ENCODE assay signal across 22 mouse cellular contexts in genomic region chr7:91345073-91345472, GRCm38 (mm10).
DNase-seq lines count a peak whose midpoint lies in the region; ATAC-seq and TF ChIP-seq lines count a peak whose summit lies in the region.
"Had no signal": no experiment of that assay in that cellular context is flagged by ENCODE, and none has a peak within 500 bp of the region (broad histone marks: within the 10 kb centered on the region; RNA-seq: fewer than 3 reads in every experiment).

No protein-coding gene starts in this region.

- DNase-seq in liver, result no peak
- no peak for DNase-seq in liver, embryonic 14.5 days (ENCODE audit: low read depth in 3 of 3, low spot score in 3 of 3)
- DNase-seq in liver, postnatal 0 days, result no peak
- DNase-seq in cerebellum, postnatal 14 days, result no peak
- DNase-seq: adrenal gland, adult 8-10 months; adrenal gland, postnatal 14 days; adrenal gland, postnatal 36 days; cerebellum, adult 11-12 months; cerebellum, adult 2 months; cerebellum, adult 9-10 months; cerebellum, postnatal 10 days; cerebellum, postnatal 36 days; embryo, embryonic 11 days had no signal

- H3K4me2 ChIP-seq in liver, embryonic 12.5 days, result no peak overlapping the region
- no peak overlapping the region for H3K4me2 ChIP-seq in liver, embryonic 14.5 days (ENCODE audit: low read depth)
- H3K4me2 ChIP-seq in liver, postnatal 0 days (ENCODE audit: low read depth, low read length), result no peak overlapping the region
- H3K4me2 ChIP-seq: embryonic facial prominence, embryonic 13.5 days; embryonic facial prominence, embryonic 15.5 days; forebrain, embryonic 12.5 days had no signal

- no peak overlapping the region for H3K4me3 ChIP-seq in liver, embryonic 12.5 days
- no peak overlapping the region for H3K4me3 ChIP-seq in liver, embryonic 14.5 days (ENCODE audit: insufficient read depth in 1 of 2, low read depth in 2 of 2, low read length in 2 of 2)
- no peak overlapping the region for H3K4me3 ChIP-seq in liver, postnatal 0 days (ENCODE audit: low read depth, low read length)
- H3K4me3 ChIP-seq: embryonic facial prominence, embryonic 13.5 days; embryonic facial prominence, embryonic 15.5 days; erythroblast, embryonic 14.5 days; forebrain, embryonic 10.5 days; forebrain, embryonic 12.5 days had no signal

- no peak for TF ChIP-seq CTCF in liver, embryonic 14.5 days (IDR thresholded peaks at IDR 0.05; ENCODE audit: low read depth)
- no peak for TF ChIP-seq CTCF in liver, postnatal 0 days (IDR thresholded peaks at IDR 0.05; ENCODE audit: low read depth)

- H3K9me3 ChIP-seq in liver, embryonic 12.5 days (replicated peaks), result no peaks in the 10 kb centered on the region
- H3K9me3 ChIP-seq in liver, embryonic 14.5 days (ENCODE audit: control insufficient read depth, low read length), result no peaks in the 10 kb centered on the region
- no peaks in the 10 kb centered on the region for H3K9me3 ChIP-seq in liver, postnatal 0 days (ENCODE audit: low read length)
- H3K9me3 ChIP-seq: embryonic facial prominence, embryonic 13.5 days; embryonic facial prominence, embryonic 15.5 days; forebrain, embryonic 10.5 days; forebrain, embryonic 12.5 days had no signal

- no peak overlapping the region for H3K9ac ChIP-seq in liver, embryonic 12.5 days
- H3K9ac ChIP-seq in liver, embryonic 14.5 days (replicated peaks), result no peak overlapping the region
- no peak overlapping the region for H3K9ac ChIP-seq in liver, postnatal 0 days (replicated peaks)
- H3K9ac ChIP-seq: embryonic facial prominence, embryonic 13.5 days; embryonic facial prominence, embryonic 15.5 days; forebrain, embryonic 12.5 days had no signal

- no peak overlapping the region for H3K27ac ChIP-seq in liver, embryonic 12.5 days
- H3K27ac ChIP-seq in liver, embryonic 14.5 days, result no peak overlapping the region
- no peak overlapping the region for H3K27ac ChIP-seq in liver, postnatal 0 days (ENCODE audit: low read depth)
- H3K27ac ChIP-seq: embryonic facial prominence, embryonic 13.5 days; embryonic facial prominence, embryonic 15.5 days; forebrain, embryonic 10.5 days; forebrain, embryonic 12.5 days had no signal

- peak; percentile 46; the same call in 1 of the 2 replicates for ATAC-seq in liver, embryonic 12.5 days
- peak; percentile 57; the same call in 1 of the 2 replicates for ATAC-seq in liver, embryonic 14.5 days (ENCODE audit: insufficient read depth)
- ATAC-seq in liver, postnatal 0 days, result no peak
- ATAC-seq: activated CD4-positive, CD25-positive, alpha-beta regulatory T cell, adult 4 months; forebrain, embryonic 14.5 days; forebrain, embryonic 16.5 days had no signal

- no peaks in the 10 kb centered on the region for H3K36me3 ChIP-seq in liver, embryonic 12.5 days
- no peaks in the 10 kb centered on the region for H3K36me3 ChIP-seq in liver, embryonic 14.5 days (replicated peaks; ENCODE audit: control insufficient read depth, insufficient read depth, low read depth)
- no peaks in the 10 kb centered on the region for H3K36me3 ChIP-seq in liver, postnatal 0 days (replicated peaks; ENCODE audit: insufficient read depth, low read length)
- H3K36me3 ChIP-seq: embryonic facial prominence, embryonic 13.5 days; embryonic facial prominence, embryonic 15.5 days; forebrain, embryonic 10.5 days; forebrain, embryonic 12.5 days had no signal

- H3K27me3 ChIP-seq in liver, embryonic 12.5 days (replicated peaks), result no peaks in the 10 kb centered on the region
- no peaks in the 10 kb centered on the region for H3K27me3 ChIP-seq in liver, embryonic 14.5 days (ENCODE audit: control insufficient read depth, insufficient read depth, low read length)
- no peaks in the 10 kb centered on the region for H3K27me3 ChIP-seq in liver, postnatal 0 days (ENCODE audit: insufficient read depth, low read length)
- H3K27me3 ChIP-seq: embryonic facial prominence, embryonic 13.5 days; embryonic facial prominence, embryonic 15.5 days; forebrain, embryonic 12.5 days had no signal

- TF ChIP-seq EP300 in liver, embryonic 14.5 days (IDR thresholded peaks at IDR 0.05; ENCODE audit: low read depth), result no peak
- no peak for TF ChIP-seq EP300 in liver, postnatal 0 days (IDR thresholded peaks at IDR 0.05; ENCODE audit: low read depth)

- no peaks in the 10 kb centered on the region for H3K4me1 ChIP-seq in liver, embryonic 12.5 days
- no peaks in the 10 kb centered on the region for H3K4me1 ChIP-seq in liver, embryonic 14.5 days (replicated peaks; ENCODE audit: control insufficient read depth in 2 of 2, insufficient read depth in 2 of 2, low read length in 1 of 2)
- no peaks in the 10 kb centered on the region for H3K4me1 ChIP-seq in liver, postnatal 0 days (ENCODE audit: insufficient read depth)
- H3K4me1 ChIP-seq: embryonic facial prominence, embryonic 13.5 days; embryonic facial prominence, embryonic 15.5 days; forebrain, embryonic 10.5 days; forebrain, embryonic 12.5 days had no signal
